Mouse (Mus musculus): Measurements from ENCODE around the gene Piezo1. TPM values are rescaled to one million over a fixed set of nuclear protein-coding genes. Genes with fewer than 3 reads are reported as not detected.
A peak's percentile ranks its signal among the peaks of the same experiment; 100 is the strongest.

Gene Piezo1
- polyA plus RNA-seq, 1 experiment, result 7.6 TPM

DNA sequence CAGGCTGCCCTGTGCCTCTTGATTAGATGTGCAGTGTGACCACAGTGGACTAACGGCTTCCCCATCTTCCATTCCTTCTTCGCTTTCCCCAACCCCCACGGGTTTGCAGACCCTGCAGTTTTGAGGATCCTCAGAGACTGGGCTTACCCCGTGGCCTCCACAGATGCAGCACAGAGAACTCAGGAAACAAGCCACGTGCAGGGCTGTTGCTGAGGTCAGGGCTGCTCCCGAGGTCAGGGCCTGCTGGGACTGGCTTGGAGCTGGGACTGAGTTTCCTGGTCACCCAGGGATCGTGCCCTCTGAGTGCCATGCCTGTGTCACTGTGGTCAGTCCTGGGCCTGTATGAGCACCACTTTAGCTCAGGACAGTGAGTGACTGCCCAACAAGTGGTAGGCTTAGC, 86.1 kb downstream of the Piezo1 start:
- no peak overlapping the region for H3K4me3 ChIP-seq (ENCODE audit: insufficient read depth, low read length)
- TF ChIP-seq POLR2A (IDR thresholded peaks at IDR 0.05; ENCODE audit: extremely low read depth, insufficient read depth, low read length) (no peak), CTCF (IDR thresholded peaks at IDR 0.05; ENCODE audit: extremely low read depth, insufficient read depth, low read length) (no peak)
- peaks cover 9% of the 10 kb centered on the region for H3K4me1 ChIP-seq (ENCODE audit: control insufficient read depth, insufficient read depth, low read length)
- no peak overlapping the region for H3K27ac ChIP-seq (ENCODE audit: insufficient read depth, low read length)

- no peak overlapping the region for H3K27ac ChIP-seq (ENCODE audit: insufficient read depth, low read length)
- no peak overlapping the region for H3K4me3 ChIP-seq (ENCODE audit: insufficient read depth, low read length)
- H3K4me1 ChIP-seq (ENCODE audit: control insufficient read depth, insufficient read depth, low read length), result peaks cover 11% of the 10 kb centered on the region
- TF ChIP-seq POLR2A (IDR thresholded peaks at IDR 0.05; ENCODE audit: extremely low read depth, insufficient read depth, low read length), result no peak
Measured at GRCm38 (mm10) chr8:122463651-122464640, 87.2 kb downstream of the Piezo1 start.

DNA sequence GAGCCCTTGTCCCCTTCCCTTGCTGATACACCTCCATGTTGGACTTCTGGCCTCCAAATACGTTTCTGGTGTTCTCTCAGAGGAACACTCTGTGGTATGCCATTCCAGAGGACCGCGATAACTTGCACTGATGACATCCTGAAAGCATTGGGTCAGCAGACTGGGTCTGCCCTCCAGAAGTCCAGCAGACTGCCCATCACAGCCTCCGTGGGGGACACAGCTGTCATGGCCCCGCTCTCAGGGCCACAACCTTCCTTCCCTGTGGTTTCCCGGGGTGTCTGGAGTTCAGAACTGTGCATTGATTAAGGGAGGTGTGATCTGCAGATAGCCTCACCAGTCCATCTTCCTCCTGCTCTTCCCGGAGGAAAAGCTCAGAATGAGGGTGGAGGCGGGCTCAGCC, 88.6 kb downstream of the Piezo1 start:
- Histone ChIP-seq H3K4me3 (ENCODE audit: insufficient read depth, low read length) (no peak overlapping the region), H3K4me1 (ENCODE audit: control insufficient read depth, insufficient read depth, low read length) (peaks cover 11% of the 10 kb centered on the region), H3K27ac (ENCODE audit: insufficient read depth, low read length) (no peak overlapping the region)
- TF ChIP-seq CTCF (IDR thresholded peaks at IDR 0.05; ENCODE audit: extremely low read depth, insufficient read depth, low read length) (no peak), POLR2A (IDR thresholded peaks at IDR 0.05; ENCODE audit: extremely low read depth, insufficient read depth, low read length) (no peak)

DNA sequence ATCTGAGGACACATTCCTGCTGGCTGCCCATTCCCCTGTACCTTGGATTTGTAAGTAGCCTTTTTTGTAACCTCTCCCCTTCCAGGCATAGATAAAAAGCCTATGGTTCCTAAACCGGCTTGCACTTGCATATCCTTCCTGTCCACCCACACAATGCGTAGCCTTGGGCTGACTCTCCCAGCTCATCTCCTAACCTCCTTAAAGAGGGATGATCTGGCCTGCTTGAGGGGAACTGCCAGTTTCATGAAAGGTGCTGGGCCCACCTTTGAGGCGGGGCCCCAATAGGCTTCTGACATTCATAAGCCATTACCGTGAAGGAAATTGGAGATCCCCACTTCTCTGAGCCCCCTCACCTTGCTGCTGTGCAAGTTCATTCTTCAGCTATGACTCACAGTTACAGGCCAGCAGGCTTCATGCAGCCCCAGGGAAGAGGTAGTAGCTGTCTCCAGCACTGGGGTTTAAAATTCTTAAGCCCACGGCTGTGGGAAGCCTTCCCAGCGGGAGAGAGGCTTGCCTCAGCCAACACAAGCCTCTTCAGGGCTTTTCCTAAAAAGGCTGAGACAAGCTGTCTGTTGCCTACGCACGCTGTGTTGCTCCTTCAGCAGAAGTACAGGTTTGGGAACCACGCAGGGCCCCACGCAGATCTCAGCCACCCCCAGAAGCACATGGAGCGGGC, 89.5 kb downstream of the Piezo1 start:
- Histone ChIP-seq H3K27ac (ENCODE audit: insufficient read depth, low read length) (peak overlapping the region; percentile 46), H3K4me1 (ENCODE audit: control insufficient read depth, insufficient read depth, low read length) (peaks cover 9% of the 10 kb centered on the region), H3K4me3 (ENCODE audit: insufficient read depth, low read length) (no peak overlapping the region)
- TF ChIP-seq POLR2A (IDR thresholded peaks at IDR 0.05; ENCODE audit: extremely low read depth, insufficient read depth, low read length) (no peak), CTCF (IDR thresholded peaks at IDR 0.05; ENCODE audit: extremely low read depth, insufficient read depth, low read length) (no peak)

- Histone ChIP-seq H3K4me1 (ENCODE audit: control insufficient read depth, insufficient read depth, low read length) (peaks cover 9% of the 10 kb centered on the region), H3K4me3 (ENCODE audit: insufficient read depth, low read length) (no peak within 1 kb of the TSS), H3K27ac (ENCODE audit: insufficient read depth, low read length) (peak within 1 kb of the TSS; percentile 46)
- no peak for TF ChIP-seq POLR2A (IDR thresholded peaks at IDR 0.05; ENCODE audit: extremely low read depth, insufficient read depth, low read length)
- TF ChIP-seq CTCF (IDR thresholded peaks at IDR 0.05; ENCODE audit: extremely low read depth, insufficient read depth, low read length), result no peak
Measured at GRCm38 (mm10) chr8:122460524-122461472, 90.3 kb downstream of the Piezo1 start, which contains the start of gene Snai3. Gene Snai3 (minus strand): TSS chr8:122460733.

GRCm38 (mm10) chr8:122459990-122460389, 91.1 kb downstream of the Piezo1 start:
- no peak overlapping the region for H3K4me3 ChIP-seq (ENCODE audit: insufficient read depth, low read length)
- H3K27ac ChIP-seq (ENCODE audit: insufficient read depth, low read length), result no peak overlapping the region
- no peak for TF ChIP-seq CTCF (IDR thresholded peaks at IDR 0.05; ENCODE audit: extremely low read depth, insufficient read depth, low read length)
- no peak for TF ChIP-seq POLR2A (IDR thresholded peaks at IDR 0.05; ENCODE audit: extremely low read depth, insufficient read depth, low read length)
- H3K4me1 ChIP-seq (ENCODE audit: control insufficient read depth, insufficient read depth, low read length), result peaks cover 9% of the 10 kb centered on the region

DNA sequence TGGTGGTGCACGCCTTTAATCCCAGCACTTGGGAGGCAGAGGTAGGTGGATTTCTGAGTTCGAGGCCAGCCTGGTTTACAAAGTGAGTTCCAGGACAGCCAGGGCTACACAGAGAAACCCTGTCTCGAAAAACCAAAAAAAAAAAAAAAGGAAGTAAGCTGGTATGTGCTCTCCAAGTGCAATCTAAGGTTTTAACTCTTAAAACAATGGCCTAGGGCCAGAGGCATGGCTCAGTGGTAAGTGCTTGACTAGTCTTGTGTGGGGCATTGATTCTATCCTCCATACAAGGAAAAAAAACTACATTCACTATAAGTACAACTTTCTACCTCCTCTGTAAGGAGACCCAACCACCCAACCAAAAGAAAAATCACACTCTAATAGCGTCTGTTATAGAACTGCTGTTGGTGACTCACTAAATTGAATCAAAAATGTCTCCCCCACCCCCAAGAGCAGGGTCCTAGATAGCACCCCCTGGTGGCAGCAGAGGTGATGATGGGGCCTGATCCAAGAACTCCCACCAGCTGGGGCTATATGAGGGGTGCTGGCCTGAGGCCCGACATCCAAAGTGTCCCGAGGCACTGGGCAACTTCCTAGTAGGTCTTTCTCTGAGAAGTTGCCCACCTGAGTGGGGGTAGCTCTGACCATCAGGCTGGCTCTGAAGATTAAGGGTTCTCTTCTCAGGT, 91.8 kb downstream of the Piezo1 start:
- TF ChIP-seq CTCF (IDR thresholded peaks at IDR 0.05; ENCODE audit: extremely low read depth, insufficient read depth, low read length) (0 out of 2 replicates have a peak, but pooled peaks have one; percentile 11), POLR2A (IDR thresholded peaks at IDR 0.05; ENCODE audit: extremely low read depth, insufficient read depth, low read length) (no peak)
- no peak overlapping the region for H3K4me3 ChIP-seq (ENCODE audit: insufficient read depth, low read length)
- no peak overlapping the region for H3K27ac ChIP-seq (ENCODE audit: insufficient read depth, low read length)
- peaks cover 9% of the 10 kb centered on the region for H3K4me1 ChIP-seq (ENCODE audit: control insufficient read depth, insufficient read depth, low read length)

GRCm38 (mm10) chr8:122457171-122457570, 94.0 kb downstream of the Piezo1 start:
- no peak for TF ChIP-seq POLR2A (IDR thresholded peaks at IDR 0.05; ENCODE audit: extremely low read depth, insufficient read depth, low read length)
- TF ChIP-seq CTCF (IDR thresholded peaks at IDR 0.05; ENCODE audit: extremely low read depth, insufficient read depth, low read length), result no peak
- Histone ChIP-seq H3K4me1 (ENCODE audit: control insufficient read depth, insufficient read depth, low read length) (peaks cover 9% of the 10 kb centered on the region), H3K27ac (ENCODE audit: insufficient read depth, low read length) (no peak overlapping the region)

More at GRCm38 (mm10) chr8:122457171-122457570, 94.0 kb downstream of the Piezo1 start:
- no peak overlapping the region for H3K4me3 ChIP-seq (ENCODE audit: insufficient read depth, low read length)
